Mouse (Mus musculus) embryonic facial prominence, embryonic 11.5 days (tissue): ENCODE data around the gene Eif4ebp2. TPM values are rescaled to one million over a fixed set of nuclear protein-coding genes. Genes with fewer than 3 reads are reported as not detected.

ENCODE experiments used
- polyA plus RNA-seq: library from polyadenylated mRNA; unstranded; fragments of >200 nt; fragmentation: Nextera tagmentation; extraction: Ambion mirVana; gene quantifications from 2 replicates; pipeline ENCODE4 v1.2.1, GENCODE M21; 2014

Eif4ebp2 gene
- polyA plus RNA-seq, 1 experiment from 2014 or later, result 27.8 TPM

Other genes starting within 250 kb of the Eif4ebp2 start
- gene Adamts14, start 179.2 kb downstream of the Eif4ebp2 start, polyA plus RNA-seq, result 0.27 and 0.64 TPM in 2 replicates
- not detected in 2 replicates for gene Prf1, start 154.8 kb downstream of the Eif4ebp2 start, polyA plus RNA-seq
- gene Pald1, start 69.1 kb downstream of the Eif4ebp2 start, polyA plus RNA-seq, result 15.1 and 16.1 TPM in 2 replicates
- 0.20 TPM in 2 replicates for gene Nodal, start 34.7 kb downstream of the Eif4ebp2 start, polyA plus RNA-seq
- gene Lrrc20, start 23.1 kb upstream of the Eif4ebp2 start, polyA plus RNA-seq, result 11.1 and 11.6 TPM in 2 replicates
- gene Npffr1, start 142.8 kb upstream of the Eif4ebp2 start, polyA plus RNA-seq, result 0.06 and 0.11 TPM in 2 replicates
- gene Ppa1, start 195.9 kb upstream of the Eif4ebp2 start, polyA plus RNA-seq, result 312 and 320 TPM in 2 replicates
- 273 and 274 TPM in 2 replicates for gene Sar1a, start 227.6 kb upstream of the Eif4ebp2 start, polyA plus RNA-seq
- gene Tysnd1, start 242.9 kb upstream of the Eif4ebp2 start, polyA plus RNA-seq, result 30.7 and 36.6 TPM in 2 replicates